Mouse (Mus musculus) layer of hippocampus, postnatal 10 days (tissue): Measurements from ENCODE around the gene Atf7ip. TPM values are rescaled to one million over a fixed set of nuclear protein-coding genes. Genes with fewer than 3 reads are reported as not detected.

Experiments
- DNase-seq, 2 experiments: peaks; one replicate each; pipeline ENCODE4 v3.0.0; 2021; ENCODE audit warnings: low spot score in 2 of 2
- total RNA-seq, 2 experiments: library from RNA; stranded (reverse); gene quantifications; 2 replicates each; pipeline ENCODE4 v1.2.3; 2021

Atf7ip gene
- total RNA-seq, 2 experiments from 2014 or later, result 139 to 148 TPM

- no peak for DNase-seq
These were observed 15.7 kb downstream of the Atf7ip start for GRCm38 (mm10) chr6:136521681-136522080.

- no peak for DNase-seq
These were observed 16.7 kb downstream of the Atf7ip start for GRCm38 (mm10) chr6:136522658-136523057.

- no peak for DNase-seq
These were observed 18.8 kb downstream of the Atf7ip start for GRCm38 (mm10) chr6:136524751-136525150.

- DNase-seq, result no peak
These were observed 19.6 kb downstream of the Atf7ip start for GRCm38 (mm10) chr6:136525567-136525966.

GRCm38 (mm10) chr6:136529156-136529555, 23.2 kb downstream of the Atf7ip start:
- no peak for DNase-seq

- no peak for DNase-seq
These were observed 25.8 kb downstream of the Atf7ip start for GRCm38 (mm10) chr6:136531792-136532230.

GRCm38 (mm10) chr6:136532535-136533291, 26.7 kb downstream of the Atf7ip start:
- peak; percentile 76 to 83 for DNase-seq

GRCm38 (mm10) chr6:136533804-136534203, 27.8 kb downstream of the Atf7ip start:
- no peak for DNase-seq

- no peak for DNase-seq
These were observed 28.5 kb downstream of the Atf7ip start for GRCm38 (mm10) chr6:136534444-136534843.

- no peak for DNase-seq
These were observed 29.2 kb downstream of the Atf7ip start for GRCm38 (mm10) chr6:136535176-136535575.

- DNase-seq, result no peak
These were observed 30.2 kb downstream of the Atf7ip start for GRCm38 (mm10) chr6:136536121-136536520.

- DNase-seq, result no peak
These were observed 35.4 kb downstream of the Atf7ip start for GRCm38 (mm10) chr6:136541350-136541749.

- no peak for DNase-seq
These were observed 36.1 kb downstream of the Atf7ip start for GRCm38 (mm10) chr6:136542105-136542504.

- DNase-seq, result peak; percentile 42 to 58
These were observed 37.2 kb downstream of the Atf7ip start for GRCm38 (mm10) chr6:136543164-136543563.

GRCm38 (mm10) chr6:136545284-136545870, 39.4 kb downstream of the Atf7ip start:
- no peak for DNase-seq

- no peak for DNase-seq
These were observed 40.3 kb downstream of the Atf7ip start for GRCm38 (mm10) chr6:136546286-136546685.

- no peak for DNase-seq
These were observed 41.0 kb downstream of the Atf7ip start for GRCm38 (mm10) chr6:136546987-136547386.

- peak; percentile 51 to 67 for DNase-seq
These were observed 42.2 kb downstream of the Atf7ip start for GRCm38 (mm10) chr6:136548041-136548770.

- no peak for DNase-seq
These were observed 42.8 kb downstream of the Atf7ip start for GRCm38 (mm10) chr6:136548796-136549195.

- DNase-seq, result no peak
These were observed 43.6 kb downstream of the Atf7ip start for GRCm38 (mm10) chr6:136549606-136550005.

- DNase-seq, result no peak
These were observed 44.8 kb downstream of the Atf7ip start for GRCm38 (mm10) chr6:136550596-136551304.
